Mouse (Mus musculus) forebrain, embryonic 14.5 days (tissue): ENCODE results near the gene Rai1. TPM values are rescaled to one million over a fixed set of nuclear protein-coding genes. Genes with fewer than 3 reads are reported as not detected.
A peak's percentile ranks its signal among the peaks of the same experiment; 100 is the strongest.

Experiments used
- ATAC-seq: fragments of 200-750 bp; cut with Nextera tagmentation; 2 replicates; pipeline ENCODE4 v1.8.0; 2017; ENCODE audit warnings: mild to moderate bottlenecking, moderate library complexity
- DNase-seq: peaks from one replicate; pipeline ENCODE4 v3.0.0-alpha.2; 2015; ENCODE audit warnings: low spot score
- H3K27ac ChIP-seq: fragments of 300-500 bp; sonication (generic); 2 replicates; pipeline ENCODE4 v1.5.1; 2014; ENCODE audit warnings: low read depth, mild to moderate bottlenecking, control low read depth, low read length, moderate library complexity
- H3K27me3 ChIP-seq: fragments of 300-500 bp; sonication (generic); replicated peaks from 2 replicates; pipeline ENCODE4 v1.6.1; 2014; ENCODE audit warnings: low read length, control low read depth, mixed read lengths; ENCODE audit not compliant: control insufficient read depth, insufficient read depth
- H3K36me3 ChIP-seq: fragments of 300-500 bp; sonication (generic); 2 replicates; pipeline ENCODE4 v1.6.1; 2014; ENCODE audit warnings: low read length, control low read depth; ENCODE audit not compliant: control insufficient read depth, insufficient read depth
- H3K4me1 ChIP-seq: fragments of 300-500 bp; sonication (generic); 2 replicates; pipeline ENCODE4 v1.6.1; 2014; ENCODE audit warnings: antibody characterized with exemption, low read length, control low read depth; ENCODE audit not compliant: control insufficient read depth, insufficient read depth
- H3K4me2 ChIP-seq: fragments of 300-500 bp; sonication (generic); 2 replicates; pipeline ENCODE4 v1.6.1; 2014; ENCODE audit warnings: mild to moderate bottlenecking, control low read depth, low read length
- H3K4me3 ChIP-seq: fragments of 300-500 bp; sonication (generic); 2 replicates; pipeline ENCODE4 v1.5.1; 2014; ENCODE audit warnings: low read depth, low read length, control low read depth
- H3K9ac ChIP-seq: fragments of 300-500 bp; sonication (generic); 2 replicates; pipeline ENCODE4 v1.6.1; 2014; ENCODE audit warnings: mild to moderate bottlenecking, low read length, control low read depth, moderate library complexity
- H3K9me3 ChIP-seq: fragments of 300-500 bp; sonication (generic); replicated peaks from 2 replicates; pipeline ENCODE4 v1.6.1; 2016; ENCODE audit warnings: low read length, control low read depth, mixed read lengths; ENCODE audit not compliant: control insufficient read depth
- WGBS: fragments of 180-500 bp; shearing (Covaris S2); extraction: QIAGEN DNeasy Blood & Tissue Kit; methylation state at CpG from one replicate; pipeline ENCODE4 v1.1.7; 2014; 5-methylcytosine and 5-hydroxymethylcytosine counted together
- polyA plus RNA-seq: library from polyadenylated mRNA; unstranded; fragments of >200 nt; fragmentation: Nextera tagmentation; extraction: Ambion mirVana; gene quantifications from 2 replicates; pipeline ENCODE4 v1.2.1, GENCODE M21; 2014

Rai1 gene
- polyA plus RNA-seq, 1 experiment from 2014 or later, result 26.4 TPM

DNA sequence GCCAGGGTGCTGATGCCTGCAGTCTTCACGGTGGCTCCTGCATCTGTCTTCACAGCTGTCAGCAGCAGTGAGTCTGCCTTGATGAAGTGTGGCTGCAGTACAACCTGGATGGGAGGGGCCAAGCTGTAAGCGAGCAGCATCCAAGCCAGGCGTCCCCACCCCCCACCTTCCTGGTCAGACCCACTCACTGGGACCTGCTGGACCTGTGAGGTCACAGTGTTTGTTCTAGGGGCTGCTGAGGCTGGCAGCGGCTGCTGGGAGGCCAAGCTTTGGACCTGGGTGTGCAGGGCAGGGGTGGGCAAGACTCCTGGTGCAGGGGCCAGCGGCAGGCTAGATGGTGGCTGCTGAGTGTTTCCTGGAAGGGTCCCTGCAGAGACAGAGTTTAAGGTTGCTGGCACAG is 101.4 kb downstream of the Rai1 start:
- DNase-seq, result no peak
- no peaks in the 10 kb centered on the region for H3K27me3 ChIP-seq
- peaks cover 37% of the 10 kb centered on the region for H3K4me1 ChIP-seq
- H3K9me3 ChIP-seq, result no peaks in the 10 kb centered on the region
- H3K4me2 ChIP-seq, result no peak overlapping the region
- no peak overlapping the region for H3K4me3 ChIP-seq
- no peak for ATAC-seq
- H3K36me3 ChIP-seq, result peaks cover 62% of the 10 kb centered on the region
- no peak overlapping the region for H3K9ac ChIP-seq
- 0 out of 2 replicates have a peak overlapping the region, but pooled peaks have one; percentile 27 for H3K27ac ChIP-seq
- WGBS, result 87% methylated on average over 5 of the region's 5 CpGs

DNA sequence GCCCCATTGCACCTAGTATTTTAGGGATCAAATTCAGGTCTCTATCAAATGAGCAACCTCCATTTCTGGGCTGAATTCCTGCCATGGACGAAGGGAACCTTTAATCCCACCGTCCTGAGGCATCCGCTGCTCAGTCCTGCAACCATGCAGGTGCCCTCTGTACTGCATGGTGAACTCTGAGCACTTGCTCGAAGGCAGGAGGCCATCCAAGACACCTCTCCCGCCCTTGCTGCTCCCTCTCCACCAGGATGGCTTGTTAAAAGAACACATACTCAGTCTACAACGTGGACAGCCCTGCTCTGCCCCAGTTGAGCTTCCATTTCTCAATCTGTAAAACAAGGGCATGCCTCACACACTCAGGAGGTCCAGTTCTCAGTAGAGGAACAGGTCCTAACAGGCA is 103.4 kb downstream of the Rai1 start:
- H3K27me3 ChIP-seq, result no peaks in the 10 kb centered on the region
- WGBS, result 54% methylated on average over 6 of the region's 6 CpGs
- peak overlapping the region; percentile 90 for H3K27ac ChIP-seq
- H3K9me3 ChIP-seq, result no peaks in the 10 kb centered on the region
- peak overlapping the region; percentile 43 for H3K4me3 ChIP-seq
- peak overlapping the region; percentile 69 for H3K4me2 ChIP-seq
- ATAC-seq (no peak), DNase-seq (no peak)
- peaks cover 42% of the 10 kb centered on the region for H3K4me1 ChIP-seq
- H3K9ac ChIP-seq, result peak overlapping the region; percentile 67
- peaks cover 42% of the 10 kb centered on the region for H3K36me3 ChIP-seq

DNA sequence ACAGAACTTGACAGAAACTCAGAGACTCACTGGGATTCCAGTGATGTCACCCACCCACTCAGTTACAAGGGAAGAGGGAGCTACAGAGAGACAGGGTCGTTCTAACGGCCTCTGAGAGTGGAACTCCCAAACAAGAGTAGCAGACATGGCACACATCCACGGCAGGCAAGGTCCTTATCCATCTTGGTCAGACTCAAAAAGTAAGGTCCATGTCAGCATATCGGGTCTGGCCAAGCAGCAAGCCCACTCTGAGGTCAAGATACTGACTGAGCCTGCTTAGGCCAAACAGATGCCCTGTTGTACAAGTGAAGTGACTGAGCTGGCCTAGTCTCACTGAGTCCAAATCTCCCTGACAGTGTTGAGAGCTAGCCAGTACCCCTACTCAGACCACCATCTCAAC is 103.9 kb downstream of the Rai1 start:
- Histone ChIP-seq H3K27ac (peak overlapping the region; percentile 90), H3K4me1 (peaks cover 42% of the 10 kb centered on the region), H3K36me3 (peaks cover 37% of the 10 kb centered on the region), H3K9me3 (no peaks in the 10 kb centered on the region), H3K27me3 (no peaks in the 10 kb centered on the region), H3K9ac (peak overlapping the region; percentile 67), H3K4me2 (peak overlapping the region; percentile 69), H3K4me3 (peak overlapping the region; percentile 43)
- 30% methylated on average over 4 of the region's 4 CpGs for WGBS
- ATAC-seq (0 out of 2 replicates have a peak, but pooled peaks have one; percentile 2), DNase-seq (no peak)

- WGBS, result 11% methylated on average over 7 of the region's 7 CpGs
- H3K4me2 ChIP-seq, result peak overlapping the region; percentile 69
Observed at GRCm38 (mm10) chr11:60209217-60209932, 104.6 kb downstream of the Rai1 start.

GRCm38 (mm10) chr11:60209933-60210249 is 105.1 kb downstream of the Rai1 start:
- ATAC-seq (no peak), DNase-seq (no peak)
- Histone ChIP-seq H3K4me2 (peak overlapping the region; percentile 69), H3K27me3 (no peaks in the 10 kb centered on the region), H3K4me1 (peaks cover 42% of the 10 kb centered on the region), H3K36me3 (peaks cover 26% of the 10 kb centered on the region), H3K4me3 (peak overlapping the region; percentile 43), H3K9me3 (no peaks in the 10 kb centered on the region), H3K27ac (peak overlapping the region; percentile 90), H3K9ac (peak overlapping the region; percentile 67)
- WGBS, result 0% methylated on average over 2 of the region's 2 CpGs

More at GRCm38 (mm10) chr11:60209217-60209932, 104.6 kb downstream of the Rai1 start:
- H3K27me3 ChIP-seq, result no peaks in the 10 kb centered on the region
- peaks cover 31% of the 10 kb centered on the region for H3K36me3 ChIP-seq
- H3K9ac ChIP-seq, result peak overlapping the region; percentile 67
- ATAC-seq, result peak; percentile 68
- peak overlapping the region; percentile 43 for H3K4me3 ChIP-seq
- peak overlapping the region; percentile 90 for H3K27ac ChIP-seq
- H3K9me3 ChIP-seq, result no peaks in the 10 kb centered on the region
- peak; percentile 95 for DNase-seq
- peaks cover 42% of the 10 kb centered on the region for H3K4me1 ChIP-seq

- Histone ChIP-seq H3K9ac (peak overlapping the region; percentile 67), H3K4me1 (peaks cover 42% of the 10 kb centered on the region), H3K27ac (peak overlapping the region; percentile 90), H3K27me3 (no peaks in the 10 kb centered on the region), H3K36me3 (peaks cover 22% of the 10 kb centered on the region), H3K4me2 (peak overlapping the region; percentile 69), H3K9me3 (no peaks in the 10 kb centered on the region), H3K4me3 (peak overlapping the region; percentile 43)
- peak; percentile 89 for ATAC-seq
- peak; percentile 96 for DNase-seq
- WGBS, result under 1% methylated on average over 47 of the region's 47 CpGs
Observed at GRCm38 (mm10) chr11:60210305-60210724, 105.5 kb downstream of the Rai1 start.

DNA sequence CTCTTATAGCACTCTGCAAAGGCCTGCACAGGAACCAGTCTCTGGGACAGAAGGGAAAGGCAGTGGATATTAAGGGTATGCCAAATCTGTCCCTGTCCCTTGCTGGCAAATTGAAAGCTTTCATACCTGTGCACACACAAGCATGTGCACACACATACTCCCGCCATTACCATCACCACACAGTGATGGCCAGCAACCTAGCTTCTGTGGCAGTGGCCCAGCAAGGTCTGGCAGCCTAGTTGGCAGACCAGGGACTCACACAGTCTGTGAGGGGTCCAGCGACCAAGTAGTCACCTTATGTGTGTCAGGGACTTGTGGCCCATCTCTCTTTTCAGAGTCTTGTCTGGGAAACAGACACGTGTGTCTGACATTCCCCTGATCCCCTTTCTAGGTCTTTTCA is 106.3 kb downstream of the Rai1 start:
- peak overlapping the region; percentile 90 for H3K27ac ChIP-seq
- no peaks in the 10 kb centered on the region for H3K9me3 ChIP-seq
- H3K4me3 ChIP-seq, result no peak overlapping the region
- peak overlapping the region; percentile 67 for H3K9ac ChIP-seq
- DNase-seq, result no peak
- ATAC-seq, result no peak
- 61% methylated on average over 3 of the region's 3 CpGs for WGBS
- peaks cover 42% of the 10 kb centered on the region for H3K4me1 ChIP-seq
- H3K36me3 ChIP-seq, result peaks cover 14% of the 10 kb centered on the region
- H3K4me2 ChIP-seq, result peak overlapping the region; percentile 69
- no peaks in the 10 kb centered on the region for H3K27me3 ChIP-seq

DNA sequence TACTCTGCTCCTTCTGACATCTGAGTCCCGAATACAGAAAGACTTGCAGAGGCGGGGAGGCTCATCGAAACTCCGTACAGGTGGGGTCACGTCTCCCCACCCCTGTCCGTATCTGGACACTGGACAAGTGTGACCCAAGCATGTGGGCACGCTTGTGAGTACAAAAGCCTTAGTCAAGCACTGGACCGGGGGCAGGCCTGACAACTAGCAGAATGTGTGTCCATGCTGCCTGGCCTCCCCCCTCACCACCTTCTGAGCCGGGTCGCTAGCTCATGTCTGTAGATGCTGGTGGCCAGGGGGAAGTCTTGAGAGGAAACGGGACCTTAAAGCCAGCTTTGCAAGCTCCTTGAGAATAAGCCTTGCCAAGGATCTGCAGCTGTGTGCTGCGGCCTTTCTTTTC is 106.9 kb downstream of the Rai1 start:
- no peak overlapping the region; the same call in 1 of the 2 replicates for H3K9ac ChIP-seq
- no peak for ATAC-seq
- H3K4me1 ChIP-seq, result peaks cover 42% of the 10 kb centered on the region
- no peaks in the 10 kb centered on the region for H3K9me3 ChIP-seq
- no peak overlapping the region for H3K27ac ChIP-seq
- DNase-seq, result no peak
- H3K4me2 ChIP-seq, result no peak overlapping the region
- peaks cover 8% of the 10 kb centered on the region for H3K36me3 ChIP-seq
- no peaks in the 10 kb centered on the region for H3K27me3 ChIP-seq
- 63% methylated on average over 12 of the region's 12 CpGs for WGBS
- H3K4me3 ChIP-seq, result no peak overlapping the region

DNA sequence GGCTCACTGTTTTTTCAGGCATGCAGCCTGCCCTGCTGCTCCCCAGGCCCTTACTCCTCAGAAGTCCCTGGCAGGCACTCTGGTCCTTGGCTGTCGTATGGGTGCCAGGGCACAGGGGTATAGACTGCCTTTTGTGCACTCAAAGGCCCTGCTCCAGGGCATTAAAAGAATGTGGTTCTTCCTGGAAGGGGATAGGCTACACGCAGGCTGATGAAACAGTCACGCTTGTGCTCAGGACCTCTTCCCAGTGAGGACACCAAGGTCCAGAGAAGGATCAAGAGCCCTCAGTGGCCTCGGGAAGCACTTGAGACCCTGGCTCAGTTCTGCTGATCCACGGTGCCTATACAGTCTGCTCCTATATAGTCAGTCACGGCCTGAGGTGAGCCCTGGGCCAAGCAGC is 108.5 kb downstream of the Rai1 start:
- 75% methylated on average over 6 of the region's 6 CpGs for WGBS
- peaks cover 29% of the 10 kb centered on the region for H3K4me1 ChIP-seq
- H3K36me3 ChIP-seq, result no peaks in the 10 kb centered on the region
- no peak for ATAC-seq
- H3K27ac ChIP-seq, result no peak overlapping the region
- no peak overlapping the region for H3K4me2 ChIP-seq
- H3K4me3 ChIP-seq, result no peak overlapping the region
- no peak for DNase-seq
- H3K27me3 ChIP-seq, result no peaks in the 10 kb centered on the region
- no peaks in the 10 kb centered on the region for H3K9me3 ChIP-seq
- no peak overlapping the region for H3K9ac ChIP-seq
